Mouse (Mus musculus): ENCODE results near the gene Krtap1-5. TPM values are rescaled to one million over a fixed set of nuclear protein-coding genes. Genes with fewer than 3 reads are reported as not detected.

The Krtap1-5 gene
- polyA plus RNA-seq, 1 experiment from 2014 or later = not detected

Other genes starting within 250 kb of the Krtap1-5 start
- gene Krt26, start 243.1 kb downstream of the Krtap1-5 start, polyA plus RNA-seq (2016; fragmentation: Nextera tagmentation; extraction: Ambion mirVana) = 0.21 and 0.48 TPM in 2 replicates
- gene Krt27, start 229.9 kb downstream of the Krtap1-5 start, polyA plus RNA-seq (2016; fragmentation: Nextera tagmentation; extraction: Ambion mirVana) = not detected in 2 replicates
- 0.42 TPM in 1 of 2 replicates, not detected in the other for gene Krt28, start 206.1 kb downstream of the Krtap1-5 start, polyA plus RNA-seq (2016; fragmentation: Nextera tagmentation; extraction: Ambion mirVana)
- gene Krt10, start 191.7 kb downstream of the Krtap1-5 start, polyA plus RNA-seq (2016; fragmentation: Nextera tagmentation; extraction: Ambion mirVana) = 35.9 and 37.2 TPM in 2 replicates
- gene Krt12, start 158.8 kb downstream of the Krtap1-5 start, polyA plus RNA-seq (2016; fragmentation: Nextera tagmentation; extraction: Ambion mirVana) = not detected in 2 replicates
- 0.09 and 0.20 TPM in 2 replicates for gene Krt20, start 142.9 kb downstream of the Krtap1-5 start, polyA plus RNA-seq (2016; fragmentation: Nextera tagmentation; extraction: Ambion mirVana)
- not detected in 2 replicates for gene Krt23, start 87.9 kb downstream of the Krtap1-5 start, polyA plus RNA-seq (2016; fragmentation: Nextera tagmentation; extraction: Ambion mirVana)
- gene Krt39, start 59.7 kb downstream of the Krtap1-5 start, polyA plus RNA-seq (2016; fragmentation: Nextera tagmentation; extraction: Ambion mirVana) = not detected in 2 replicates
- not detected in 2 replicates for gene Krt40, start 37.9 kb downstream of the Krtap1-5 start, polyA plus RNA-seq (2016; fragmentation: Nextera tagmentation; extraction: Ambion mirVana)
- not detected in 2 replicates for gene Krtap3-3, start 30.2 kb downstream of the Krtap1-5 start, polyA plus RNA-seq (2016; fragmentation: Nextera tagmentation; extraction: Ambion mirVana)
- not detected in 2 replicates for gene Krtap3-2, start 24.2 kb downstream of the Krtap1-5 start, polyA plus RNA-seq (2016; fragmentation: Nextera tagmentation; extraction: Ambion mirVana)
- gene Gm11939, start 21.6 kb downstream of the Krtap1-5 start, polyA plus RNA-seq (2016; fragmentation: Nextera tagmentation; extraction: Ambion mirVana) = not detected in 2 replicates
- gene Krtap3-1, start 14.4 kb downstream of the Krtap1-5 start, polyA plus RNA-seq (2016; fragmentation: Nextera tagmentation; extraction: Ambion mirVana) = not detected in 2 replicates
- gene Krtap1-4, start 2.6 kb upstream of the Krtap1-5 start, polyA plus RNA-seq (2016; fragmentation: Nextera tagmentation; extraction: Ambion mirVana) = not detected in 2 replicates
- gene Krtap1-3, start 10.3 kb upstream of the Krtap1-5 start, polyA plus RNA-seq (2016; fragmentation: Nextera tagmentation; extraction: Ambion mirVana) = not detected in 2 replicates
- gene Krtap9-3, start 17.1 kb upstream of the Krtap1-5 start, polyA plus RNA-seq (2016; fragmentation: Nextera tagmentation; extraction: Ambion mirVana) = not detected in 2 replicates
- not detected in 2 replicates for gene Gm11938, start 22.3 kb upstream of the Krtap1-5 start, polyA plus RNA-seq (2016; fragmentation: Nextera tagmentation; extraction: Ambion mirVana)
- gene Gm11937, start 29.2 kb upstream of the Krtap1-5 start, polyA plus RNA-seq (2016; fragmentation: Nextera tagmentation; extraction: Ambion mirVana) = not detected in 2 replicates
- not detected in 2 replicates for gene Krtap2-4, start 33.8 kb upstream of the Krtap1-5 start, polyA plus RNA-seq (2016; fragmentation: Nextera tagmentation; extraction: Ambion mirVana)
- gene Gm11562, start 39.4 kb upstream of the Krtap1-5 start, polyA plus RNA-seq (2016; fragmentation: Nextera tagmentation; extraction: Ambion mirVana) = not detected in 2 replicates
- not detected in 2 replicates for gene Krtap4-1, start 47.2 kb upstream of the Krtap1-5 start, polyA plus RNA-seq (2016; fragmentation: Nextera tagmentation; extraction: Ambion mirVana)
- gene Krtap4-2, start 54.1 kb upstream of the Krtap1-5 start, polyA plus RNA-seq (2016; fragmentation: Nextera tagmentation; extraction: Ambion mirVana) = not detected in 2 replicates
- not detected in 2 replicates for gene Krtap4-7, start 63.1 kb upstream of the Krtap1-5 start, polyA plus RNA-seq (2016; fragmentation: Nextera tagmentation; extraction: Ambion mirVana)
- not detected in 2 replicates for gene Gm11555, start 69.2 kb upstream of the Krtap1-5 start, polyA plus RNA-seq (2016; fragmentation: Nextera tagmentation; extraction: Ambion mirVana)
- gene Gm11563, start 77.9 kb upstream of the Krtap1-5 start, polyA plus RNA-seq (2016; fragmentation: Nextera tagmentation; extraction: Ambion mirVana) = not detected in 2 replicates
- gene Krtap4-6, start 84.9 kb upstream of the Krtap1-5 start, polyA plus RNA-seq (2016; fragmentation: Nextera tagmentation; extraction: Ambion mirVana) = not detected in 2 replicates
- not detected in 2 replicates for gene Gm14190, start 109.7 kb upstream of the Krtap1-5 start, polyA plus RNA-seq (2016; fragmentation: Nextera tagmentation; extraction: Ambion mirVana)
- not detected in 2 replicates for gene Gm14180, start 153.3 kb upstream of the Krtap1-5 start, polyA plus RNA-seq (2016; fragmentation: Nextera tagmentation; extraction: Ambion mirVana)
- not detected in 2 replicates for gene Gm11595, start 191.9 kb upstream of the Krtap1-5 start, polyA plus RNA-seq (2016; fragmentation: Nextera tagmentation; extraction: Ambion mirVana)
- gene Krtap4-8, start 199.7 kb upstream of the Krtap1-5 start, polyA plus RNA-seq (2016; fragmentation: Nextera tagmentation; extraction: Ambion mirVana) = not detected in 2 replicates
- not detected in 2 replicates for gene Krtap4-9, start 204.2 kb upstream of the Krtap1-5 start, polyA plus RNA-seq (2016; fragmentation: Nextera tagmentation; extraction: Ambion mirVana)
- gene Gm11596, start 212.5 kb upstream of the Krtap1-5 start, polyA plus RNA-seq (2016; fragmentation: Nextera tagmentation; extraction: Ambion mirVana) = not detected in 2 replicates
- gene Gm11569, start 217.9 kb upstream of the Krtap1-5 start, polyA plus RNA-seq (2016; fragmentation: Nextera tagmentation; extraction: Ambion mirVana) = not detected in 2 replicates
- not detected in 2 replicates for gene Gm11554, start 223.4 kb upstream of the Krtap1-5 start, polyA plus RNA-seq (2016; fragmentation: Nextera tagmentation; extraction: Ambion mirVana)
- gene Krtap4-13, start 228.9 kb upstream of the Krtap1-5 start, polyA plus RNA-seq (2016; fragmentation: Nextera tagmentation; extraction: Ambion mirVana) = not detected in 2 replicates
- gene Gm11564, start 234.7 kb upstream of the Krtap1-5 start, polyA plus RNA-seq (2016; fragmentation: Nextera tagmentation; extraction: Ambion mirVana) = not detected in 2 replicates